Comparison of ENCODE assay signal across 15 mouse cellular contexts in genomic region chr6:12397776-12398522, GRCm38 (mm10).
"Had no signal": no experiment of that assay in that cellular context is flagged by ENCODE, and none has a peak within 500 bp of the region (broad histone marks: within the 10 kb centered on the region; RNA-seq: fewer than 3 reads in every experiment).

No protein-coding gene starts in this region.

- H3K27ac ChIP-seq: kidney, postnatal 0 days; left cerebral cortex, adult 2 months; liver, embryonic 13.5 days; midbrain, embryonic 13.5 days had no signal

- H3K4me2 ChIP-seq: liver, embryonic 13.5 days; midbrain, embryonic 13.5 days had no signal

- H3K4me3 ChIP-seq: left cerebral cortex, adult 2 months; liver, embryonic 13.5 days; midbrain, embryonic 13.5 days had no signal

- H3K36me3 ChIP-seq: liver, embryonic 13.5 days; midbrain, embryonic 13.5 days had no signal

- H3K27me3 ChIP-seq: liver, embryonic 13.5 days; midbrain, embryonic 13.5 days had no signal

- H3K9me3 ChIP-seq: liver, embryonic 13.5 days; midbrain, embryonic 13.5 days had no signal

- ATAC-seq: intestine, embryonic 16.5 days; midbrain, embryonic 13.5 days had no signal

- H3K9ac ChIP-seq: liver, embryonic 13.5 days; midbrain, embryonic 13.5 days had no signal

- H3K4me1 ChIP-seq: liver, embryonic 13.5 days had no signal

- DNase-seq: kidney, adult 18-20 months; kidney, adult 9 months; kidney, postnatal 25 days; layer of hippocampus, postnatal 36 days; liver, embryonic 13.5 days; lung, adult 2 months; lung, postnatal 14 days; lung, postnatal 4 days; retina, postnatal 1 day; thymus, adult 18-20 months; thymus, postnatal 36 days had no signal
